Mouse (Mus musculus): ENCODE data around the gene 1700001P01Rik.

DNA sequence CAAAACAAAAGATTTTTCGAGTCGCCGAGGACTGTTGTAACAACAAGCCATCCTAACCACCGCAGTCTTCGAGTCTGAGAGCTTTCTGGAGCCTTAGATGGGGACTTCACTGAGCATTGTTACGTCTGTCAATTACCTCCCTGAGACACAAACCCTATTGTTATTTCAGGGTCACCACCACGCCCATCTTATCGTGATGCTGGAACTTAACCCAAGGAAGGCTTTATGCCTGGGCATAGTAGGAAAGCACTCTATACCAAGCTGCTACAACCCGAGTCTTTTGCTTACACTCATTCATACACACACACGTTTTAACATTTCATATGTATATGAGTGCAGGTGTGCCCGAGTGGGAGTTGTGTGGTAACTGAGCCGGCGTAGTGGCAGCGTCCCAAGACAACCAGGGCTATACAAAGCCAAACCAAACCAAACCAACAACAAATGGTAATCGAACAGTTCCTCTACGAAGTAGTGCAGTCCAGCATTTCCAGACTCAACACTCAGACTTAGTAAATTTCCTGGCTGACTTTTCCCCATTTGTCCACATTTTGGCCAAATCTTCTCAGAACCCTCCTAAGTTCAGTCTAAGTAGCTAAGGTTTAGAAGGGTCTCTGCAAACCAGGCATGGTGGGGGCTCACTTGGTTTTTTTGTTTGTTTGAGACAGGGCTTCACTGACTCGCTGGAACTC, at the start of gene 1700001P01Rik:
- TF ChIP-seq GATA1 (IDR thresholded peaks at IDR 0.05; ENCODE audit: borderline replicate concordance, low read length), result no peak
- no peak for TF ChIP-seq FLI1 (IDR thresholded peaks at IDR 0.05; ENCODE audit: low read length)
